Mouse (Mus musculus) embryonic facial prominence, embryonic 14.5 days (tissue): ENCODE results near the gene Actn1. TPM values are rescaled to one million over a fixed set of nuclear protein-coding genes. Genes with fewer than 3 reads are reported as not detected.

Experiments used
- ATAC-seq: fragments of 200-750 bp; cut with Nextera tagmentation; 2 replicates; pipeline ENCODE4 v1.8.0; 2017; ENCODE audit warnings: low read depth, moderate number of reproducible peaks, moderate TSS enrichment
- DNase-seq: peaks from one replicate; pipeline ENCODE4 v3.0.0-alpha.2; 2015; ENCODE audit warnings: low spot score
- H3K27ac ChIP-seq: fragments of 300-500 bp; sonication (generic); replicated peaks from 2 replicates; pipeline ENCODE4 v1.5.1; 2014; ENCODE audit warnings: low read depth, mild to moderate bottlenecking, low read length, moderate library complexity
- H3K27me3 ChIP-seq: fragments of 300-500 bp; sonication (generic); replicated peaks from 2 replicates; pipeline ENCODE4 v1.6.1; 2014; ENCODE audit warnings: low read length; ENCODE audit not compliant: control insufficient read depth, insufficient read depth
- H3K36me3 ChIP-seq: fragments of 300-500 bp; sonication (generic); 2 replicates; pipeline ENCODE4 v1.6.1; 2014; ENCODE audit warnings: low read length, mixed read lengths; ENCODE audit not compliant: control insufficient read depth, insufficient read depth
- H3K4me1 ChIP-seq: fragments of 300-500 bp; sonication (generic); 2 replicates; pipeline ENCODE4 v1.6.1; 2014; ENCODE audit warnings: antibody characterized with exemption, low read length; ENCODE audit not compliant: control insufficient read depth, insufficient read depth
- H3K4me2 ChIP-seq: fragments of 300-500 bp; sonication (generic); 2 replicates; pipeline ENCODE4 v1.6.1; 2014; ENCODE audit warnings: low read depth, mild to moderate bottlenecking, low read length, moderate library complexity, mixed read lengths
- H3K4me3 ChIP-seq: fragments of 300-500 bp; sonication (generic); 2 replicates; pipeline ENCODE4 v1.5.1; 2014; ENCODE audit warnings: low read depth, mild to moderate bottlenecking, low read length
- H3K9ac ChIP-seq: fragments of 300-500 bp; sonication (generic); 2 replicates; pipeline ENCODE4 v1.6.1; 2014; ENCODE audit warnings: low read depth, mild to moderate bottlenecking, low read length, moderate library complexity, mixed read lengths
- H3K9me3 ChIP-seq: fragments of 300-500 bp; sonication (generic); 2 replicates; pipeline ENCODE4 v1.6.1; 2016; ENCODE audit warnings: low read length; ENCODE audit not compliant: control insufficient read depth
- WGBS: fragments of 180-500 bp; shearing (Covaris S2); extraction: QIAGEN DNeasy Blood & Tissue Kit; methylation state at CpG from one replicate; pipeline ENCODE4 v1.1.7; 2014; 5-methylcytosine and 5-hydroxymethylcytosine counted together
- polyA plus RNA-seq: library from polyadenylated mRNA; unstranded; fragments of >200 nt; fragmentation: Nextera tagmentation; extraction: Ambion mirVana; gene quantifications from 2 replicates; pipeline ENCODE4 v1.2.1, GENCODE M21; 2014

The Actn1 gene
- polyA plus RNA-seq, 1 experiment from 2014 or later: 34.6 TPM

DNA sequence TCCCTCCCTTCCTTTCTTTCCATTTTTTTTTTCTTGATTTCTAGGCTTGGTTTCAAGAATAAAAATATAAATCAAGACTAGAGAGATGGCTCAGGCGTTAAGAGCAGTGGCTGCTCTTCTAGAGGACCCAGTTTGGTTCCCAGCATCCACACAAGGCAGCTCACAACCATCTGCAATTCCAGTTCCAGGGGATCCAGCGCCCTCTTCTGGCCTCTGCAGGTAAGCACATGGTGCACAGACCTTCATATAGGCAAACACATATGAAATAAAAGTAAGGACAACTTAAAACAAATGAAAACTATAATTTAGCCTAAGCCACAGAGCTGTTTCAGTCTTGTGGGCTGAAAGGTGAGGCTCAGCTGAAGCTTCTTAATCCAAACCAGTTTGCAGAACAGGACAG lies 60.4 kb downstream of the Actn1 start:
- no peak overlapping the region for H3K4me3 ChIP-seq
- H3K9me3 ChIP-seq: 0 out of 2 replicates have a peak, but pooled peaks cover 5% of the 10 kb centered on the region
- H3K27ac ChIP-seq: no peak overlapping the region
- no peak overlapping the region for H3K9ac ChIP-seq
- peaks cover 6% of the 10 kb centered on the region for H3K4me1 ChIP-seq
- WGBS: 67% methylated on average over 2 of the region's 2 CpGs
- no peaks in the 10 kb centered on the region for H3K27me3 ChIP-seq
- no peak for ATAC-seq
- H3K4me2 ChIP-seq: no peak overlapping the region
- peaks cover 46% of the 10 kb centered on the region for H3K36me3 ChIP-seq
- no peak for DNase-seq

GRCm38 (mm10) chr12:80198487-80198886 lies 61.7 kb downstream of the Actn1 start:
- DNase-seq (peak; percentile 90), ATAC-seq (peak; percentile 66)
- WGBS: 22% methylated on average over 3 of the region's 3 CpGs
- Histone ChIP-seq H3K36me3 (peaks cover 45% of the 10 kb centered on the region), H3K9me3 (0 out of 2 replicates have a peak, but pooled peaks cover 5% of the 10 kb centered on the region), H3K27ac (no peak overlapping the region), H3K27me3 (no peaks in the 10 kb centered on the region), H3K4me3 (no peak overlapping the region), H3K4me2 (no peak overlapping the region), H3K9ac (no peak overlapping the region), H3K4me1 (peaks cover 4% of the 10 kb centered on the region)

DNA sequence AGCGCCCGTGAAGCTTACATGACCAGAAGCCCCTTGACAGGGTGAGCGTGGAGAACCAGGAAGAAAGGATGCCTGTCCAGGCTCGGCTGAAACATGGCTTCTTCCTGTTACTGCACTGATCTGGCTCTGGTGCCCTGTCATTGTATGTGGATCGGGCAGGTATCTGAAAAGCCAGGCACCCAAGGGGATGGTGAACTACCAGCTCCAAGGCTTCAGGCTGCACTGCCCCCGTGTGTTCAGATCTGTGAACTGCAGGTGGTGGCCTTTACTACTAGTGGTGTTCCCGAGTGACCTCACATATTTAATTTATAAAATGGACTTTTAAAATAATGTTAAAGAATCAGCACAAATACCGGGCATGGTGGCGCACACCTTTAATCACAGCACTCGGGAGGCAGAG lies 62.8 kb downstream of the Actn1 start:
- Histone ChIP-seq H3K27ac (no peak overlapping the region), H3K4me1 (no peaks in the 10 kb centered on the region), H3K27me3 (no peaks in the 10 kb centered on the region), H3K4me3 (no peak overlapping the region), H3K36me3 (peaks cover 56% of the 10 kb centered on the region), H3K9me3 (0 out of 2 replicates have a peak, but pooled peaks cover 5% of the 10 kb centered on the region), H3K9ac (no peak overlapping the region), H3K4me2 (no peak overlapping the region)
- ATAC-seq (no peak), DNase-seq (no peak)
- WGBS: 78% methylated on average over 10 of the region's 10 CpGs

- Histone ChIP-seq H3K27me3 (no peaks in the 10 kb centered on the region), H3K27ac (no peak overlapping the region), H3K4me1 (no peaks in the 10 kb centered on the region), H3K4me2 (no peak overlapping the region), H3K4me3 (no peak overlapping the region), H3K9ac (no peak overlapping the region), H3K9me3 (no peaks in the 10 kb centered on the region), H3K36me3 (peaks cover 87% of the 10 kb centered on the region)
- DNase-seq (no peak), ATAC-seq (no peak)
- 79% methylated on average over 5 of the region's 5 CpGs for WGBS
These were observed 68.4 kb downstream of the Actn1 start for GRCm38 (mm10) chr12:80191806-80192205.

DNA sequence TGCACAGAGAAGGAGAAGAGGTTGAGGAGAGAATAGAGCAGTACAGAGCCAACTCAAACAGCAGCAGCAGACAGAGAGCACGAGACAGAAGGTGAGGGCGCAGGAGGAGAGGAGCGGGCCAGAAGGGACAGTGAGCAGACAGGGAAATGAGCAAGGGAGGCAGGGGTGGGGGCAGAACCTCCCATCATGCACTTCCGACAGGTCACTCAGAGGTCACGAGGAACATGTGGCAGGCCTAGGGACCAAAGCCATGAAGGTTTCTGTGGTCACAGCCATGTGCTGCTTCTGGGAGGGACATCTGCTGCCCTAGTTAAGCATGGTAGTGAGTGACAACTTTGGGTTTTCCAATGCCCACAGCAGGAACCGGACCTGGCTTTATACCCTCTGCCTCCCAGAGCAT lies 68.8 kb downstream of the Actn1 start:
- 76% methylated on average over 6 of the region's 6 CpGs for WGBS

GRCm38 (mm10) chr12:80190915-80191314 lies 69.3 kb downstream of the Actn1 start:
- 82% methylated on average over 10 of the region's 10 CpGs for WGBS
- DNase-seq (no peak), ATAC-seq (no peak)
- Histone ChIP-seq H3K4me3 (no peak overlapping the region), H3K9ac (no peak overlapping the region), H3K27me3 (no peaks in the 10 kb centered on the region), H3K9me3 (no peaks in the 10 kb centered on the region), H3K27ac (no peak overlapping the region), H3K36me3 (peaks cover 84% of the 10 kb centered on the region), H3K4me2 (no peak overlapping the region), H3K4me1 (no peaks in the 10 kb centered on the region)

More for the DNA sequence above, 68.8 kb downstream of the Actn1 start:
- H3K4me3 ChIP-seq: no peak overlapping the region
- no peak overlapping the region for H3K9ac ChIP-seq
- H3K36me3 ChIP-seq: peaks cover 87% of the 10 kb centered on the region
- ATAC-seq: no peak
- no peaks in the 10 kb centered on the region for H3K27me3 ChIP-seq
- no peaks in the 10 kb centered on the region for H3K4me1 ChIP-seq
- H3K27ac ChIP-seq: no peak overlapping the region
- H3K9me3 ChIP-seq: no peaks in the 10 kb centered on the region
- no peak overlapping the region for H3K4me2 ChIP-seq
- no peak for DNase-seq

DNA sequence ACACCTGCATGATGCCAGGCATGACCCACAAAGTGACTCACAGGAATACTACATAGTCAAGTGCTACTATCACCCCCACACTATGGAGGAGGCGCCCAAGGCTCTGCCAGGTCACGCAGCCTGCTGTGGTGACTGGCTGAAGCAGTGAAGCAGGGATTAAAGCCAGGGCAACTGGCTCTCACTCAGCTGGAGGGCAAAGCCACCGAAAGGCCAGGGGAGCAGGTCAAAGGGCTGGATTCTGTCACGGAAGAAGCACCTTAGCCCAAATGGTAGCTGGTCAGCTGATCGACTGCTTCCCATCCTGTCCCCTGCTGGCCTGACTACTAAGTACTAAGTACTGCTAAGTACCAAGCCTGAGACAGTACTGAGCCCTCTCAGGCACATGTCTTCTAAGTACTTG lies 76.1 kb downstream of the Actn1 start:
- no peak for ATAC-seq
- WGBS: 94% methylated on average over 5 of the region's 5 CpGs

DNA sequence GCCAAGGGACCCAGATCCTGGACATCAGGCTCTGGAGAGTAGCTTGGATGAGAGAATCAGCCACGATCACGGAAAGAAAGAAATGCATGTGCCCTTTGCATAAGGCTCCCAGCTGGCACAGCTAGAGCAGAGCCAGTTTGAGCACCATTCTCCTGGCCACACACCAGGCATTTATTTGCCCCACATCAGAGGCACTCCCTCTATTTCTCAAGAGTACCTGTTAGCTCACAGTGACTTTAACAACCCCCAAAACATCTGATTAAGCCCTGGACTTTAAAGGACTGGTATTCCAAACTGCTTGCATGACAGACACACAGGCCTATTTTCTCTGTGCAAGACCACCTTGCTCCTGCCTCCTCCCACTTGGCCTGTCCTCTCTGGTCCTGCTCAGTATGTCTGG lies 78.3 kb downstream of the Actn1 start:
- ATAC-seq (no peak), DNase-seq (no peak)
- Histone ChIP-seq H3K27ac (no peak overlapping the region), H3K9ac (no peak overlapping the region), H3K9me3 (no peaks in the 10 kb centered on the region), H3K27me3 (no peaks in the 10 kb centered on the region), H3K36me3 (peaks cover 79% of the 10 kb centered on the region), H3K4me1 (no peaks in the 10 kb centered on the region), H3K4me2 (no peak overlapping the region), H3K4me3 (no peak overlapping the region)
- WGBS: 90% methylated on average over 2 of the region's 2 CpGs

More for the DNA sequence above, 76.1 kb downstream of the Actn1 start:
- no peak overlapping the region for H3K4me2 ChIP-seq
- no peaks in the 10 kb centered on the region for H3K27me3 ChIP-seq
- no peak overlapping the region for H3K27ac ChIP-seq
- H3K4me1 ChIP-seq: no peaks in the 10 kb centered on the region
- no peak overlapping the region for H3K4me3 ChIP-seq
- no peak for DNase-seq
- H3K36me3 ChIP-seq: peaks cover 80% of the 10 kb centered on the region
- no peak overlapping the region for H3K9ac ChIP-seq
- H3K9me3 ChIP-seq: no peaks in the 10 kb centered on the region

DNA sequence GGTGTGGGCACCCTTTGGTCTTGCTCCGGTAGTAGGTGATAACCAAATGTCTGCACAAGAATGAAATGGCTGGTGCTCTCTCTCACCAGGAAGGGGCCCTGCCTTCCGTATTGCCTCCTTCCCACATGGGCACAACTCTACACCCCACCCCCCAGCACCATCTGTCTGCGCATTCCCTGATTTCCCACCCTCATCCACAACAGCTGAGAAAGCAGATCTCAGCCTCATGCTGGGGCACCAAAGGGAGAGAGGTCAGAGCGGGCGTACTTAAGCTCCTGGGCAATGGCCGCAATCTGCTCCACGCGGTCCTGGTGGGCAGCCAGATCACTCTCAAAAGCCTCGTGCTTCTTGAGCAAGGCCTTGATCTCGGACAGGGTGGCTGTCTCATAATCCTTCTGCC lies 82.1 kb downstream of the Actn1 start:
- no peaks in the 10 kb centered on the region for H3K27me3 ChIP-seq
- no peaks in the 10 kb centered on the region for H3K9me3 ChIP-seq
- peak; percentile 37; the same call in 1 of the 2 replicates for ATAC-seq
- peak; percentile 30 for DNase-seq
- WGBS: 87% methylated on average over 10 of the region's 10 CpGs
- no peak overlapping the region for H3K4me3 ChIP-seq
- H3K4me1 ChIP-seq: no peaks in the 10 kb centered on the region
- no peak overlapping the region for H3K4me2 ChIP-seq
- no peak overlapping the region for H3K9ac ChIP-seq
- peaks cover 88% of the 10 kb centered on the region for H3K36me3 ChIP-seq
- no peak overlapping the region for H3K27ac ChIP-seq
